Mouse (Mus musculus) midbrain, embryonic 14.5 days (tissue): Measurements from ENCODE around the gene Rasal2. TPM values are rescaled to one million over a fixed set of nuclear protein-coding genes. Genes with fewer than 3 reads are reported as not detected.
A peak's percentile ranks its signal among the peaks of the same experiment; 100 is the strongest.

Experiments used
- ATAC-seq: fragments of 200-750 bp; cut with Nextera tagmentation; 2 replicates; pipeline ENCODE4 v1.8.0; 2017; ENCODE audit warnings: moderate number of reproducible peaks, moderate library complexity; ENCODE audit not compliant: low FRiP score, low TSS enrichment
- DNase-seq: peaks from one replicate; pipeline ENCODE4 v3.0.0-alpha.2; 2015
- H3K27ac ChIP-seq: fragments of 300-500 bp; sonication (generic); replicated peaks from 2 replicates; pipeline ENCODE4 v1.5.1; 2014; ENCODE audit warnings: mild to moderate bottlenecking, low read depth, low read length, moderate library complexity
- H3K27me3 ChIP-seq: fragments of 300-500 bp; sonication (generic); 2 replicates; pipeline ENCODE4 v1.6.1; 2014; ENCODE audit warnings: low read length, control low read depth, mixed read lengths; ENCODE audit not compliant: control insufficient read depth, insufficient read depth
- H3K36me3 ChIP-seq: fragments of 300-500 bp; sonication (generic); 2 replicates; pipeline ENCODE4 v1.6.1; 2014; ENCODE audit warnings: low read length, control low read depth; ENCODE audit not compliant: control insufficient read depth, insufficient read depth
- H3K4me1 ChIP-seq: fragments of 300-500 bp; sonication (generic); 2 replicates; pipeline ENCODE4 v1.6.1; 2014; ENCODE audit warnings: mild to moderate bottlenecking, antibody characterized with exemption, low read length, control low read depth; ENCODE audit not compliant: control insufficient read depth, insufficient read depth
- H3K4me2 ChIP-seq: fragments of 300-500 bp; sonication (generic); 2 replicates; pipeline ENCODE4 v1.6.1; 2014; ENCODE audit warnings: mild to moderate bottlenecking, low read length, moderate library complexity
- H3K4me3 ChIP-seq: fragments of 300-500 bp; sonication (generic); replicated peaks from 2 replicates; pipeline ENCODE4 v1.5.1; 2014; ENCODE audit warnings: low read depth, low read length
- H3K9ac ChIP-seq: fragments of 300-500 bp; sonication (generic); replicated peaks from 2 replicates; pipeline ENCODE4 v1.6.1; 2014; ENCODE audit warnings: mild to moderate bottlenecking, low read length, moderate library complexity
- H3K9me3 ChIP-seq: fragments of 300-500 bp; sonication (generic); 2 replicates; pipeline ENCODE4 v1.6.1; 2016; ENCODE audit warnings: low read length, control low read depth, mixed read lengths; ENCODE audit not compliant: control insufficient read depth
- WGBS: fragments of 180-500 bp; shearing (Covaris S2); extraction: QIAGEN DNeasy Blood & Tissue Kit; methylation state at CpG from one replicate; pipeline ENCODE4 v1.1.7; 2014; 5-methylcytosine and 5-hydroxymethylcytosine counted together
- polyA plus RNA-seq: library from polyadenylated mRNA; unstranded; fragments of >200 nt; fragmentation: Nextera tagmentation; extraction: Ambion mirVana; gene quantifications from 2 replicates; pipeline ENCODE4 v1.2.1, GENCODE M21; 2014

Rasal2 gene
- polyA plus RNA-seq, 1 experiment from 2014 or later = 48.8 TPM

DNA sequence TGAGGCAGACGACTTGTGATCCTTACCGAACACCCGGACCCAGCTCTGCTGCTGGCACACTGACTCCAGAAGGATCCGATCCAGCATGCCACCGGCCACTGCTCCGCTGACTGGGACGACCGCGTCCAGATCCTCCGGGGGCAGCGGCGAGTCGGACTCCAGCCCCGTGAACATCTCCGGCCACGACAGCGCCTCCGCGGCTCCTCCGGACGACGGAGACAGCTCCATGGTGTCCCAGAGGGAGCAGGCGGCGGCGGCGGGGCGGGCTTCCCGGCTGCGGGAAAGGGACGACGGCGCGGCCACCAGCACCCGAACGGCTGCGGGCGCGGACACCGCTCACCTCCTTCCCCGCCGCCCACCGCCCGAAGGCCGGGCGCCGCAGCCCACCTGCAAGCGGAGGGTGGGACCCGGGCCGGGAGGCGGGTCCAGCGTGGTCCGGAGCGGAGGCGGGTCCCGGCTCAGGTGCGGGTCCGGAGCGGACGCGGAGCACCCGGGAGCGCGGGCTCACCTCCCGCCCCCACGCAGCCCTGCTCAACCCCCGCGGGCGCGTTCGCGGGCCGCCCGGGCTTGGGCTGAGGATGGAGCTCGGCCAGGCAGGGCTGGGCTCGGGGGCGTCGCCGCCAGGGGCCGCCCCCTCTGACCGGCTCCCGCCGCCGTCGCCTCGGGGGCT, 549 bp downstream of the Rasal2 start:
- ATAC-seq = peak; percentile 92
- H3K9me3 ChIP-seq = no peaks in the 10 kb centered on the region
- 0 out of 2 replicates have a peak, but pooled peaks cover 6% of the 10 kb centered on the region for H3K36me3 ChIP-seq
- under 1% methylated on average over 67 of the region's 85 CpGs for WGBS
- peaks cover 22% of the 10 kb centered on the region for H3K4me1 ChIP-seq
- DNase-seq = peak; percentile 72
- H3K27me3 ChIP-seq = no peaks in the 10 kb centered on the region
- peak overlapping the region; percentile 96 for H3K27ac ChIP-seq
- H3K4me3 ChIP-seq = peak overlapping the region; percentile 93
- H3K4me2 ChIP-seq = peak overlapping the region; percentile 79
- peak overlapping the region; percentile 87 for H3K9ac ChIP-seq

DNA sequence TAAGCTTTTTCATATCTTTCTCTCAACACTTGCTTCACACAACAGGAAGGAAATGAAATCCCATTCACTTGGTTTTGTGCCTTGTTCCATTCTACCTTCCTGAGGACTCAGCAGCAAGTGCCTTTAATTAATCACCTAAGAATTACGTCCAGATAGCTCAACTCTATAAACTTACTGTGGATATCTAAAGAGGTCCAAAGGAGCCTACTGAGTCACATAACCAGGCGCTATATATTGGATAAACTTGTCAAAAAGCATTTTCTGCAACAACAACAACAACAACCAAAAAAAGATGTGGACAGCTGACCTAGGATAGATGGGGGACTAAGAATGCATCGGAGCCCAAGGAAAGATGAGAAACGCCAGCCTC, 1.1 kb downstream of the Rasal2 start:
- WGBS = 0% methylated on average over 4 of the region's 4 CpGs
- H3K27ac ChIP-seq = peak overlapping the region; percentile 96
- H3K9ac ChIP-seq = peak overlapping the region; percentile 87
- peaks cover 22% of the 10 kb centered on the region for H3K4me1 ChIP-seq
- 0 out of 2 replicates have a peak, but pooled peaks cover 6% of the 10 kb centered on the region for H3K36me3 ChIP-seq
- no peaks in the 10 kb centered on the region for H3K9me3 ChIP-seq
- peak overlapping the region; percentile 93 for H3K4me3 ChIP-seq
- H3K27me3 ChIP-seq = no peaks in the 10 kb centered on the region
- DNase-seq (no peak), ATAC-seq (no peak)
- peak overlapping the region; percentile 79 for H3K4me2 ChIP-seq

DNA sequence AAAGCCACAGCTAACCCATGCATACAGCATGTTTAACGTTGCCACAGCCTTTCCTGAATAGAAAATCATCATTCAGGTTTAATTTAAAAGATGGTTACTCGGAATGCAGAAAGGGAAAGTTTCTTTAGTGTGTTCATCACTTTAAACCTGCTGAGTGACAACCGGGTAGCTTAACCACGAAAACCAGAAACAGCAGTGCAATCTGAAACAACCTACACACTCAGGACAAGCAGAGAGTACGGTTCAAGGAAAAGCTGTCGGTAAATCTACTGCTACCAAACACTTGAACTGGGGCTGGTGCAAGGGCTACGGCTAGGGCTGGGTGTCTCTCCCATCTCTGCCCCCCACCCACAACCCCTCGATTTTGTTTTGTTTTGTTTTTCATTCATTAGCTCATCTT, 1.5 kb downstream of the Rasal2 start:
- Histone ChIP-seq H3K36me3 (0 out of 2 replicates have a peak, but pooled peaks cover 5% of the 10 kb centered on the region), H3K27ac (no peak overlapping the region), H3K9me3 (no peaks in the 10 kb centered on the region), H3K4me2 (peak overlapping the region; percentile 79), H3K4me3 (peak overlapping the region; percentile 93), H3K4me1 (peaks cover 22% of the 10 kb centered on the region), H3K27me3 (no peaks in the 10 kb centered on the region), H3K9ac (peak overlapping the region; percentile 87)
- ATAC-seq (no peak), DNase-seq (peak; percentile 9)
- WGBS = 4% methylated on average over 8 of the region's 8 CpGs

DNA sequence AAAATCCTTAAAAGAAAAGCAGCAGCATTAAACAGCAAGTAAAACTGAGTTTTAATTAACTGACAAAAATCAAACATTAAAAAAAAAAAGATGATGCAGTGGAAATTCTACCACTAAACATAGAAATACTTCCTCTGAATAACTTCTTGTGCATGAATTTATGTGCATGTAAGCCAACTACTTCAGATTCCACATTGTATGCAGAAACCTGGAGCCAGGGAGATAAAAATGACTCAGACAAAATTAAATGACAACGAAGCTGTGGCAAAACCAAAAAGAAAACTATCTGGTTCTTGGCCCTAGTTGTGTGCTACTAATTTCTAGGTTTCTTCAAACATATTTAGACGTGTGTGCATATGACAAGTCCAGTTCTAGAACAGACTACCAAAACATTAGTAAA, 2.7 kb downstream of the Rasal2 start:
- no peaks in the 10 kb centered on the region for H3K9me3 ChIP-seq
- no peak for DNase-seq
- no peak for ATAC-seq
- peaks cover 22% of the 10 kb centered on the region for H3K4me1 ChIP-seq
- no peak overlapping the region for H3K9ac ChIP-seq
- peak overlapping the region; percentile 79 for H3K4me2 ChIP-seq
- WGBS = 82% methylated on average over 2 of the region's 2 CpGs
- H3K27ac ChIP-seq = no peak overlapping the region
- H3K36me3 ChIP-seq = no peaks in the 10 kb centered on the region
- no peak overlapping the region for H3K4me3 ChIP-seq
- H3K27me3 ChIP-seq = no peaks in the 10 kb centered on the region

DNA sequence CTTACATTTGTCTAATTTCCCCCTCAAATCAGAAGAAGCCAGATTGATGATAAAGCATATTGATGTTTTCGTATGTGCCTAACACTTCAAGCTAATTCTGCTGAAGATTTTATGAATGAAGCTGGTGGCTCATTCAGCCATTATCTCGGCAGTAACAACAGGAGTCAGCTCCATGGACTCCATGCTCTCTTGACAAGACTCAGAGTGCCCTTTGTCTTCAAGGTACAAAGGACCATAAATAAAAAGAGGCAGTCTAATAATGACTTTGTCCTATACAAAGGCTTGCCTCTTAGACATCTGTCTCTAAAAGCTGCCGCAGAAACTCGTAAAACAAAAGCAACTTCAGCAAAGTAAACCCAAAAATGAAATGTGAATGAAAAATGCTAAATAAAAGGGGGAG, 24.4 kb downstream of the Rasal2 start:
- no peak for ATAC-seq
- H3K27ac ChIP-seq = no peak overlapping the region
- no peaks in the 10 kb centered on the region for H3K27me3 ChIP-seq
- H3K4me3 ChIP-seq = no peak overlapping the region
- no peaks in the 10 kb centered on the region for H3K9me3 ChIP-seq
- H3K4me2 ChIP-seq = no peak overlapping the region
- WGBS = 10% methylated on average over 4 of the region's 4 CpGs
- H3K36me3 ChIP-seq = no peaks in the 10 kb centered on the region
- no peak overlapping the region for H3K9ac ChIP-seq
- DNase-seq = no peak
- no peaks in the 10 kb centered on the region for H3K4me1 ChIP-seq

DNA sequence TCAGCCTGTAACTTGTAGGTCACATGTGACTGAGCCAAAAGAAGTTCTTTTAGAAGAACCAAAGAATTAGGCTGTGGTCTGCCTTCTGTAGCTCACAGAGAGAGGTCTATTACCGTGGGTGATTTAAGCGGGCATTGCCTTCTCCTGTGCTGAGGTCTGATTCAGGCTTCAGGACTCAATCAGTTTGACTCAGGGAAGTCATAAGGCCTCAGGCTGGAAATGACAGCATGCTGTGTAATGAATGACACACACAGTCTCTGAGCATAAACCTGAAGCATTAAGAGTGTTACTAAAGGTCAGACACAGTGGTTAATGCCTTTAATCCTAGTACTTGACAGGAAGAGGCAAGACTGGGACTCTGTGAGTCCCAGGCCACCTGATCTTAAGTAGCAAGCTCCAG, 31.7 kb downstream of the Rasal2 start:
- no peaks in the 10 kb centered on the region for H3K36me3 ChIP-seq
- ATAC-seq (no peak), DNase-seq (no peak)
- no peak overlapping the region for H3K4me3 ChIP-seq
- no peak overlapping the region for H3K27ac ChIP-seq
- no peaks in the 10 kb centered on the region for H3K9me3 ChIP-seq
- WGBS = 38% methylated on average over 2 of the region's 2 CpGs
- H3K9ac ChIP-seq = no peak overlapping the region
- no peaks in the 10 kb centered on the region for H3K27me3 ChIP-seq
- H3K4me1 ChIP-seq = peaks cover 10% of the 10 kb centered on the region
- no peak overlapping the region for H3K4me2 ChIP-seq

DNA sequence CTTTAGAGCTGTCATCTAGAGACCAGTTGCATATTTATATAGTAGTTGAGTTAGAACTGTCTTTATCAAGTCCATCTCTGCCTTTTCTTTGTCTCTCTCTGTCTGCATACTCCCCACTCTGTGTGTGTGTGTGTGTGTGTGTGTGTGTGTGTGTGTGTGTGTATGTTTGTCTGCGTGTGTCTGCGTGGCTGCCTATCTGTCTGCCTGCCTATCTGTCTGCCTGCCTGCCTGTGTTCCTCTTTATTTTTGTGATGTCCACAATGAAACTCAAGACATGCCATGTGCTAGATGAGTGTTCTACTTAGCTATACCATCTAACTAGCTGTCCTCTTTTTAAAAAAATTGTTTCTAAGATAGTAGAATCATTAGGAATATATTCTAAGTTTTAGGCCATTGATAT, 42.0 kb downstream of the Rasal2 start:
- Histone ChIP-seq H3K4me1 (no peaks in the 10 kb centered on the region), H3K36me3 (no peaks in the 10 kb centered on the region), H3K9ac (no peak overlapping the region), H3K27ac (no peak overlapping the region), H3K27me3 (no peaks in the 10 kb centered on the region), H3K4me3 (no peak overlapping the region), H3K4me2 (no peak overlapping the region), H3K9me3 (no peaks in the 10 kb centered on the region)
- ATAC-seq (no peak), DNase-seq (no peak)
- 96% methylated on average over 2 of the region's 2 CpGs for WGBS

DNA sequence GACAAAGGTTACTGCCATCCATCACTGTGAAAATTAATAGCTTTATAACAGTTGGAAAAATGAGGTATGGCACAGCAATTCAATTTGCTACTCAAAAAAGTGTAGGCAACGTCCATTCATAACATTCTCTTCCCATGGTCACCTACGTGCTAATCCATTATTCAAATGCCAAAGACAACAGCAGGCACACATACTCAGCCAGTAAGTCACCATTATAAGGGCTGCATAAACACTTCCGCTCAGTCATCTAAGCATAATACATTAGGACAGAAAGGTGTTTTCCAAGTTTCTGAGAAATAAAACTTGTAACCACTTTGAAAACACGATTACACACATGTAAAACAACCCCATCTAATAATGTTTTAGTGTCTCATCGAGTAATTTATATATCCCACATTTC, 44.1 kb downstream of the Rasal2 start:
- Histone ChIP-seq H3K27ac (no peak overlapping the region), H3K27me3 (no peaks in the 10 kb centered on the region), H3K9ac (no peak overlapping the region), H3K4me2 (no peak overlapping the region), H3K4me3 (no peak overlapping the region), H3K9me3 (no peaks in the 10 kb centered on the region), H3K4me1 (no peaks in the 10 kb centered on the region), H3K36me3 (no peaks in the 10 kb centered on the region)
- DNase-seq (no peak), ATAC-seq (no peak)
- WGBS = 61% methylated on average over 5 of the region's 5 CpGs

DNA sequence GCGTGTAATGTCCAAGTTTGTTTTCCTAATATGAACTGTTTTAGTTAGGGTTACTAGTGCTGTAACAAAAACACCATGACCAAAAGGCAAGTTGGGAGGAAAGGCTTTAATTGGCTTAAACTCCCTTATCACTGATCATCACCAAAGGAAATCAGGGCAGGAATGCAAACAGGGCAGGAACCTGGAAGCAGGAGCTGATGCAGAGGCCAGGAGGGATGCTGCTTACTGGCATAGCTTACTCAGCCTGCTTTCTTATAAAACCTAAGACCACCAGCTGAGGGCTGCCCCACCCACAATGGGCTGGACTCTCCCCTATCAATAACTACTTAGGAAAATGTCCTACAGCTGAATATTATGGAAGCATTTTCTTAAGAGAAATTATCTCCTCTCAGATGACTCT, 65.7 kb downstream of the Rasal2 start:
- Histone ChIP-seq H3K36me3 (no peaks in the 10 kb centered on the region), H3K4me1 (no peaks in the 10 kb centered on the region), H3K4me3 (no peak overlapping the region), H3K9ac (no peak overlapping the region), H3K4me2 (no peak overlapping the region), H3K27me3 (no peaks in the 10 kb centered on the region), H3K27ac (no peak overlapping the region), H3K9me3 (no peaks in the 10 kb centered on the region)
- ATAC-seq (no peak), DNase-seq (no peak)
- WGBS = 86% methylated on average over 1 of the region's 1 CpGs
